Mouse (Mus musculus) intestine, embryonic 15.5 days (tissue): Measurements from ENCODE around the gene Prr3. TPM values are rescaled to one million over a fixed set of nuclear protein-coding genes. Genes with fewer than 3 reads are reported as not detected.
A peak's percentile ranks its signal among the peaks of the same experiment; 100 is the strongest.

ENCODE experiments used
- ATAC-seq: fragments of 200-750 bp; cut with Nextera tagmentation; 2 replicates; pipeline ENCODE4 v1.8.0; 2017; ENCODE audit warnings: moderate TSS enrichment, moderate library complexity
- H3K27ac ChIP-seq: fragments of 300-500 bp; sonication (generic); 2 replicates; pipeline ENCODE4 v1.5.1; 2015; ENCODE audit warnings: mild to moderate bottlenecking, inconsistent platforms
- H3K27me3 ChIP-seq: fragments of 300-500 bp; sonication (generic); replicated peaks from 2 replicates; pipeline ENCODE4 v1.6.1; 2015; ENCODE audit warnings: inconsistent platforms
- H3K36me3 ChIP-seq: fragments of 300-500 bp; sonication (generic); 2 replicates; pipeline ENCODE4 v1.6.1; 2015; ENCODE audit warnings: inconsistent platforms
- H3K4me1 ChIP-seq: fragments of 300-500 bp; sonication (generic); replicated peaks from 2 replicates; pipeline ENCODE4 v1.6.1; 2015; ENCODE audit warnings: inconsistent platforms
- H3K4me2 ChIP-seq: fragments of 300-500 bp; sonication (generic); replicated peaks from 2 replicates; pipeline ENCODE4 v1.6.1; 2015; ENCODE audit warnings: mild to moderate bottlenecking, inconsistent platforms
- H3K4me3 ChIP-seq: fragments of 300-500 bp; sonication (generic); replicated peaks from 2 replicates; pipeline ENCODE4 v1.5.1; 2015; ENCODE audit warnings: inconsistent platforms
- H3K9ac ChIP-seq: fragments of 300-500 bp; sonication (generic); 2 replicates; pipeline ENCODE4 v1.6.1; 2015; ENCODE audit warnings: inconsistent platforms
- H3K9me3 ChIP-seq: fragments of 300-500 bp; sonication (generic); 2 replicates; pipeline ENCODE4 v1.6.1; 2016; ENCODE audit warnings: inconsistent platforms
- WGBS: fragments of 180-500 bp; shearing (Covaris S2); methylation state at CpG from one replicate; pipeline ENCODE4 v1.1.7; 2015; 5-methylcytosine and 5-hydroxymethylcytosine counted together
- polyA plus RNA-seq: library from polyadenylated mRNA; unstranded; fragments of >200 nt; fragmentation: Nextera tagmentation; extraction: Ambion mirVana; gene quantifications from 2 replicates; pipeline ENCODE4 v1.2.1, GENCODE M21; 2015

Gene Prr3
- polyA plus RNA-seq, 1 experiment from 2014 or later, result 25.7 TPM

DNA sequence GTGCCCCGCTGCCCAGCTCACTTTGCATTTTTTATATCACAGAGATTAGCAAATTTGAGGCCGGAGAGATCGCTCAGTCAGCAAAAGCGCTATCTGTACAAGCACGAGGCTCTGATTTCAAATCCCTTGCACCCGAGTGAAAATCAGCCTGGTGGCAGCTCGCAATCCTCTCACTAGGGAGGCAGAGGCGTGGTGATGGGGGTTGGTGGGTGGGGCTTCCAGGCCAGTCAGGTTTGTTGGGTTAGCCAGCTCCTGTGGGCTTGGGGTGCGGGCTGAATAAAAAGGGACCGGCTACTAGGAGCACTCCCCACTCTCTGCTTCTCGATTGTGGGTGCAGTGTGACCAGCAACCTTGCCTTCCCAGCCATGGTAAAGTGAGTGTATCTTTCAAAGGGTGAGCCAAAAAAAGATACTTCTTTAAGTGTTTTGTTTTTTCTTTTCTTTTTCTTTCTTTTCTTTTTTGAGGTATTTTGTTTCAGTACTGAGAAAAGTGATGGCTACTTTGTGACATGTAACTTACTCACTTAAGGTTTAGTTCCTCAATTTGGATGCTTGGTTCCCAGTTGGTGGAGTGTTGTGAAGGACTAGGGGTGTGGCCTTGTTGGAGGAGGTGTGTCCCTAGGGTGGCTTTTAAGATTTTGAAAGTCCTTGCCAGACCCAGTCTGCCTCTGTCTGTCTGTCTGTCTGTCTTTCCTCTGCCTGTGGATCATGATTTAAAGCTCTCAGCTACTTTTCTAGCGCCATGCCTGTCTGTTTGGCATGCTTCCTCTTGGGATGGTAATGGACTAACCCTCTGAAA, 17.9 kb upstream of the Prr3 start:
- H3K27ac ChIP-seq, result no peak overlapping the region
- no peaks in the 10 kb centered on the region for H3K9me3 ChIP-seq
- H3K36me3 ChIP-seq, result no peaks in the 10 kb centered on the region
- no peaks in the 10 kb centered on the region for H3K27me3 ChIP-seq
- WGBS, result 56% methylated on average over 12 of the region's 12 CpGs
- 0 out of 2 replicates have a peak, but pooled peaks cover 10% of the 10 kb centered on the region for H3K4me1 ChIP-seq
- H3K9ac ChIP-seq, result no peak overlapping the region
- no peak for ATAC-seq
- H3K4me2 ChIP-seq, result 0 out of 2 replicates have a peak overlapping the region, but pooled peaks have one; percentile 6
- H3K4me3 ChIP-seq, result no peak overlapping the region

GRCm38 (mm10) chr17:35996949-35997348, 16.9 kb upstream of the Prr3 start:
- Histone ChIP-seq H3K4me2 (no peak overlapping the region), H3K4me1 (peaks cover 11% of the 10 kb centered on the region), H3K27ac (no peak overlapping the region), H3K4me3 (no peak overlapping the region), H3K9me3 (no peaks in the 10 kb centered on the region), H3K36me3 (no peaks in the 10 kb centered on the region), H3K9ac (no peak overlapping the region), H3K27me3 (no peaks in the 10 kb centered on the region)
- ATAC-seq, result peak; percentile 70
- WGBS, result 2% methylated on average over 11 of the region's 11 CpGs

DNA sequence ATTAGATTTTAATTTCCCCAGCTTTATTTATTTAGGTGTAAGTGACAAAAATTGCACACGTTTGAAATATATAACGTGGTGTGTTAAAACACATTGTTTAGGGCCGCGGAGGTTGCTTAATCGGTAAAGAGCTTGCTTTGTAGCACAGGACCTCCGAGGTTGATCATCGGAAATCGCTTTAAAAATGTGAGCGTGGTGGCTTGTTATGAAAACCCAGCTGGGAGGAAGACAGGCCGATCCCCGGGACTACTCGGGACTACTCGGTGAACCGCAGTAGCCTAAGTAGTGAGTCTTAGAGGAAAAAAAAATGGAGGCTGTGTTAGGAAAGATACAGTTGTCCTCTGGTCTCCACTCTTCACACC, 14.8 kb upstream of the Prr3 start:
- H3K9ac ChIP-seq, result peak overlapping the region; percentile 43
- H3K4me2 ChIP-seq, result peak overlapping the region; percentile 66
- no peaks in the 10 kb centered on the region for H3K36me3 ChIP-seq
- no peak overlapping the region for H3K27ac ChIP-seq
- peak overlapping the region; percentile 45 for H3K4me3 ChIP-seq
- H3K4me1 ChIP-seq, result peaks cover 14% of the 10 kb centered on the region
- ATAC-seq, result no peak
- 4% methylated on average over 14 of the region's 14 CpGs for WGBS
- H3K9me3 ChIP-seq, result no peaks in the 10 kb centered on the region
- H3K27me3 ChIP-seq, result no peaks in the 10 kb centered on the region

GRCm38 (mm10) chr17:35994175-35994878, 14.3 kb upstream of the Prr3 start:
- H3K4me2 ChIP-seq, result peak overlapping the region; percentile 66
- peak overlapping the region; percentile 43 for H3K9ac ChIP-seq
- peak; percentile 71 for ATAC-seq
- peak overlapping the region; percentile 45 for H3K4me3 ChIP-seq
- 0 out of 2 replicates have a peak, but pooled peaks cover 3% of the 10 kb centered on the region for H3K36me3 ChIP-seq
- H3K4me1 ChIP-seq, result peaks cover 14% of the 10 kb centered on the region
- H3K9me3 ChIP-seq, result no peaks in the 10 kb centered on the region
- WGBS, result 4% methylated on average over 31 of the region's 31 CpGs
- no peak overlapping the region for H3K27ac ChIP-seq
- no peaks in the 10 kb centered on the region for H3K27me3 ChIP-seq

- WGBS, result 6% methylated on average over 17 of the region's 17 CpGs
- peaks cover 14% of the 10 kb centered on the region for H3K4me1 ChIP-seq
- H3K27ac ChIP-seq, result no peak overlapping the region
- no peak overlapping the region for H3K9ac ChIP-seq
- H3K4me2 ChIP-seq, result peak overlapping the region; percentile 66
- H3K27me3 ChIP-seq, result no peaks in the 10 kb centered on the region
- 0 out of 2 replicates have a peak, but pooled peaks cover 7% of the 10 kb centered on the region for H3K36me3 ChIP-seq
- peak; percentile 68 for ATAC-seq
- no peak overlapping the region; the same call in 1 of the 2 replicates for H3K4me3 ChIP-seq
- no peaks in the 10 kb centered on the region for H3K9me3 ChIP-seq
Observed at GRCm38 (mm10) chr17:35993675-35994074, 13.6 kb upstream of the Prr3 start.

- Histone ChIP-seq H3K36me3 (peaks cover 24% of the 10 kb centered on the region), H3K9me3 (no peaks in the 10 kb centered on the region), H3K4me1 (peaks cover 10% of the 10 kb centered on the region), H3K27ac (no peak overlapping the region), H3K9ac (no peak overlapping the region), H3K4me3 (no peak overlapping the region), H3K4me2 (peak overlapping the region; percentile 3; the same call in 1 of the 2 replicates), H3K27me3 (no peaks in the 10 kb centered on the region)
- WGBS, result 28% methylated on average over 10 of the region's 10 CpGs
- no peak for ATAC-seq
Observed at GRCm38 (mm10) chr17:35991781-35992180, 11.7 kb upstream of the Prr3 start.

GRCm38 (mm10) chr17:35981776-35982175, 1.7 kb upstream of the Prr3 start:
- Histone ChIP-seq H3K4me3 (no peak overlapping the region), H3K36me3 (peaks cover 23% of the 10 kb centered on the region), H3K4me2 (no peak overlapping the region; the same call in 1 of the 2 replicates), H3K27me3 (no peaks in the 10 kb centered on the region), H3K27ac (no peak overlapping the region), H3K9ac (no peak overlapping the region), H3K9me3 (no peaks in the 10 kb centered on the region), H3K4me1 (peaks cover 22% of the 10 kb centered on the region)
- no peak for ATAC-seq
- 91% methylated on average over 9 of the region's 9 CpGs for WGBS

DNA sequence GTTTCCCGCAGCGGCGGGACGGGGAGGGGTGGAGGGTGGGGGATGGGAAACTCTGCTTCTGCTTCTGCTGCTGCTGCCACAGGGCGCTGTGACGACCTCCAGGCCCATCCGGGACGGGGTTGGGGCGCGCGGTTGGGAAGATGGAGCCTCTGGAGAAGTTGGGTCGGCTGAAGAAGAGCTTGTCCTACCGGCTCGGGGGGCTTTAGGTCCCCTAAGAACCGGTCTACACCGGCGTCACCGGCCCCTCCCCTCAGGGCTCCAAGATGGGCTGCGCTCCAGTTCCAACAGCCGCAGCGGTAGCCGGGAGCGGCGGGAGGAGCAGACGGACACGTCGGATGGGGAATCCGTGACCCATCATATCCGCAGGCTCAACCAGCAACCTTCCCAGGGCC, 323 bp upstream of the Prr3 start:
- Histone ChIP-seq H3K9ac (peak overlapping the region; percentile 81), H3K4me1 (peaks cover 22% of the 10 kb centered on the region), H3K27me3 (no peaks in the 10 kb centered on the region), H3K36me3 (peaks cover 17% of the 10 kb centered on the region), H3K27ac (peak overlapping the region; percentile 95), H3K4me3 (peak overlapping the region; percentile 94), H3K9me3 (no peaks in the 10 kb centered on the region), H3K4me2 (peak overlapping the region; percentile 89)
- 0% methylated on average over 28 of the region's 29 CpGs for WGBS
- ATAC-seq, result peak; percentile 24

GRCm38 (mm10) chr17:35978811-35979400, 1.1 kb downstream of the Prr3 start:
- ATAC-seq, result peak; percentile 75
- no peaks in the 10 kb centered on the region for H3K27me3 ChIP-seq
- H3K9ac ChIP-seq, result peak overlapping the region; percentile 81
- H3K27ac ChIP-seq, result peak overlapping the region; percentile 95
- H3K4me1 ChIP-seq, result peaks cover 22% of the 10 kb centered on the region
- WGBS, result under 1% methylated on average over 41 of the region's 41 CpGs
- peak overlapping the region; percentile 89 for H3K4me2 ChIP-seq
- H3K9me3 ChIP-seq, result no peaks in the 10 kb centered on the region
- H3K36me3 ChIP-seq, result peaks cover 22% of the 10 kb centered on the region
- peak overlapping the region; percentile 94 for H3K4me3 ChIP-seq

DNA sequence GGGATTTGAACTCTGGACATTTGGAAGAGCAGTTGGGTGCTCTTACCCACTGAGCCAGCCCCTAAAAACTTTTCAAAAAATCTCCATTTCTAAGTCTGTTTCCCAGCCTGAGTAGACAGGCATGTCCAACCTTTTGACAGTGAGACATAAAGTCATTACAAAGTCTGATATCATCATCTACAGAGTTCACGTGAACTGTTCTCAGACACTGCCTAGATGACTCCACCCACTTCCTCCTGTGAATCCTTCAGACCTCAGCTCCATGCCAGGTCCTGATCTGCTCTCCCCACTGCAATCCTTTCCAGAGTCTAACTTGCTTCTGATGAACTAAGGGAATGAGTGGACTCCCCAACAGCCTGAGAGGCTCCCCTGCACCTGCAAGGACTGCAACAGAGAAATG, 7.9 kb downstream of the Prr3 start:
- no peak overlapping the region for H3K4me2 ChIP-seq
- H3K4me1 ChIP-seq, result peaks cover 16% of the 10 kb centered on the region
- 56% methylated on average over 1 of the region's 1 CpGs for WGBS
- H3K27me3 ChIP-seq, result no peaks in the 10 kb centered on the region
- no peak overlapping the region for H3K4me3 ChIP-seq
- no peak overlapping the region for H3K27ac ChIP-seq
- H3K9me3 ChIP-seq, result no peaks in the 10 kb centered on the region
- H3K36me3 ChIP-seq, result peaks cover 6% of the 10 kb centered on the region
- H3K9ac ChIP-seq, result no peak overlapping the region
- no peak for ATAC-seq

GRCm38 (mm10) chr17:35969418-35970389, 10.3 kb downstream of the Prr3 start, which contains the start of gene Abcf1:
Gene Abcf1 (minus strand): TSS chr17:35969761.
- Histone ChIP-seq H3K36me3 (peaks cover 9% of the 10 kb centered on the region), H3K4me1 (peaks cover 16% of the 10 kb centered on the region), H3K27me3 (no peaks in the 10 kb centered on the region), H3K27ac (peak within 1 kb of the TSS; percentile 68), H3K4me2 (peak within 1 kb of the TSS; percentile 74), H3K9ac (peak within 1 kb of the TSS; percentile 84), H3K4me3 (peak within 1 kb of the TSS; percentile 88), H3K9me3 (no peaks in the 10 kb centered on the region)
- under 1% methylated on average over 67 of the region's 68 CpGs for WGBS
- ATAC-seq, result peak; percentile 98
